Mouse (Mus musculus): ENCODE data around the gene Nlrx1. TPM values are rescaled to one million over a fixed set of nuclear protein-coding genes. Genes with fewer than 3 reads are reported as not detected.

The Nlrx1 gene
- polyA plus RNA-seq, 1 experiment, result 15.2 TPM

DNA sequence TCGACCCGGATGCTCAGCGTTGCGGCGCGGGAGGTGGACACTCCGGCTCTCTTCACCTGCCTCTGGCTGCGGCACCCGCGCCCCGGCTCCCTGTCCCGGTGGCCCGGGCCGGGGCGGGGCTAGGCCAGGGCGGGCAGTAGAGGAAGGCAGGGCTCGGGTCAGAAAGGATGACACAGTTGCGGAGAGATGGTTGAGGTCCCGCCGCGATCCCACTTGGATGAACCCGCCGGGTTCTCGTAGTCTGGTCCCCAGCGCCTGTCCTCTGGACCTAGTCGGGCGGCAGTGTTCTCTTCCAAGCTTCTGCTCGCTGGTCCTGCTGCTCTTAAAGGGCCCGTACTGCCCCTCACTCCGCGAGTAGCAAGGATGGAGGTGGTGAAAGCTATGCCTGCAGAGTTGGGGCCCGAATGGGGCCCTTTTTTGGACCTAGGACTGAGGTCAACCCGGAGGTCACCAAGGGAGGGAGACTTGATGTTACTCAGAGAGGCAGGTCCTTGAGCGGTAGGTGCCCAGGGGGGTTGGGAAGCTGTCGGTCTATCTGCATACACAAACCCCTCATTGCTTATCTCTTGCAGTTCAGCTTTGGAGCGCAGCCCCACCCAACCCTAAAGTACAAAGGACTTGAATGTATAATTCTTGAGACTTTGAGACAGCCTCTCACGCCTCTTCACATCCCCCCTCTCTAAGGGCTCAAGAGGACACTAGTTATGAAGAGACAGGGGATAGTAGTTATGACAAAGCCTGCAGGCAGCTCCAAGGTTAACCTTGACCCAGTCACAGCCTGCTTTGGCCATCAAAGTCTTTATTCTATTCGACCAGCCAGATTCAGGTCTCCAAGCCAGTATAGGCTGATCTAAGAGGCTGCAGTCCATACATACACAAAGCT, 19.9 kb upstream of the Nlrx1 start, which contains the start of gene Abcg4:
Gene Abcg4 (minus strand): TSS at position 540 of the 883 bp plus-strand sequence.
- DNase-seq, result peak; percentile 21
- Histone ChIP-seq H3K4me1 (ENCODE audit: control insufficient read depth, insufficient read depth, low read length) (no peaks in the 10 kb centered on the region), H3K27me3 (replicated peaks; ENCODE audit: control insufficient read depth, insufficient read depth, low read length) (no peaks in the 10 kb centered on the region), H3K27ac (ENCODE audit: insufficient read depth, low read depth, low read length) (no peak within 1 kb of the TSS), H3K4me3 (ENCODE audit: insufficient read depth, low read depth, low read length) (peak within 1 kb of the TSS; percentile 27), H3K36me3 (ENCODE audit: control insufficient read depth, insufficient read depth, low read length) (no peaks in the 10 kb centered on the region)
- TF ChIP-seq POLR2A (IDR thresholded peaks at IDR 0.05; ENCODE audit: low read depth, low read length) (no peak), CTCF (conservative IDR thresholded peaks at IDR 0.05; ENCODE audit: insufficient read depth, insufficient read length, low read depth, low read length) (no peak)
- WGBS, result 3% methylated on average over 38 of the region's 38 CpGs

DNA sequence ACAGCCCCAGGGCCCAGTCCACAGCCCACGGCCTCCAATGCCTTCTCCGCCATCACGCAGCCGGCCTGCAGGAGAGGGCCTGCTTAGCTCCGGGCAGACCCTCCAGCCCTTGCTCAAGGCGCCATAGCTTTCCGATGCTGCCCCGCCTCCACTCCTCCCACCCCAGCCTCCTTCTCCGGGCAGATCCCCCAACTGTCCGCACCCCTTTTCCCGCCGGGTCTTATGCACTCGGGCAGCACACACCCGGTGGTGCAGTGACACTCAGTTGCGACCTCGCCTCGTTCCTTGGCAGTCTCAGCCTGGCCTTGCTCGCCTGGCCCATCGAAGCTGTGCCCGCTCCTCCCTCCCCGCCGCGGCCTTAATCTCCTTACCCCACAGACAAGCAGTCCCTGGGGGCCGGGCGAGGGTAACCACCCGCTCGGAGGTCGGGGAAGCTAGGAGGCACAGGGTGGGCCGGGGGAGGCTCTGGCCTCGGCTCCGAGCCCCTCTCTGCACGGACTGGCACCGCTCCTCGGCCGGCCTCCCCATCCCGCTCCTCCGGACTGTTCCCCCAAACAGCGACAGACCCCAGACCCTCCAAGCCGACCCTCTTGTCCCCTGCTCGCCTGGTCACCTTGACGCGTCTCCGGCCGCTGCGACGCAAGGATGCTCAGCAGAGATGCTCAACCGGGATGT, 19.1 kb upstream of the Nlrx1 start:
- Histone ChIP-seq H3K27ac (ENCODE audit: insufficient read depth, low read depth, low read length) (no peak overlapping the region), H3K4me3 (ENCODE audit: insufficient read depth, low read depth, low read length) (peak overlapping the region; percentile 27), H3K4me1 (ENCODE audit: control insufficient read depth, insufficient read depth, low read length) (no peaks in the 10 kb centered on the region), H3K27me3 (replicated peaks; ENCODE audit: control insufficient read depth, insufficient read depth, low read length) (no peaks in the 10 kb centered on the region), H3K36me3 (ENCODE audit: control insufficient read depth, insufficient read depth, low read length) (no peaks in the 10 kb centered on the region)
- TF ChIP-seq CTCF (conservative IDR thresholded peaks at IDR 0.05; ENCODE audit: insufficient read depth, insufficient read length, low read depth, low read length) (no peak), POLR2A (IDR thresholded peaks at IDR 0.05; ENCODE audit: low read depth, low read length) (no peak)
- WGBS, result 6% methylated on average over 47 of the region's 47 CpGs
- DNase-seq, result no peak

DNA sequence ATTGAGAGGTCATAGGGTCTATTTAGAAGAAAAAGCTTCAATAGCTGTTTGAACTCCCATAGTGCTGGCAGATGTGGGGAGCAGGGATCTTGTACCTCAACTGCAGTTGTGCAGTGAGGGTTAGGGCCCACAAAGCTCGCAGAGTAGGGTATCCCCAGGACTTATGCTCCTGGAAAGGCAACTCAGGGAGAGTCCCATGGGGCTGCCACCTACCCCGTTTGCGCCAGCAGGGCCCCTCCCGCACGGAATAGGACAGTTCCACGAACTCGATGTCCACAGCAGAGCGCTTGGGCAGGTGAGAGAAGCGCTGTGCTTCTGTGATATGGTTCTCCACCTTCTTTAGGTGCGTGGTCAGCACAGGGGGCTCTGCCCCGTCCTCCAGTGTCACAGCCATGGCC, 18.6 kb upstream of the Nlrx1 start:
- no peaks in the 10 kb centered on the region for H3K36me3 ChIP-seq (ENCODE audit: control insufficient read depth, insufficient read depth, low read length)
- TF ChIP-seq CTCF (conservative IDR thresholded peaks at IDR 0.05; ENCODE audit: insufficient read depth, insufficient read length, low read depth, low read length) (no peak), POLR2A (IDR thresholded peaks at IDR 0.05; ENCODE audit: low read depth, low read length) (no peak)
- DNase-seq, result no peak
- 35% methylated on average over 11 of the region's 11 CpGs for WGBS
- no peaks in the 10 kb centered on the region for H3K27me3 ChIP-seq (replicated peaks; ENCODE audit: control insufficient read depth, insufficient read depth, low read length)
- H3K4me1 ChIP-seq (ENCODE audit: control insufficient read depth, insufficient read depth, low read length), result no peaks in the 10 kb centered on the region
- H3K4me3 ChIP-seq (ENCODE audit: insufficient read depth, low read depth, low read length), result no peak overlapping the region
- H3K27ac ChIP-seq (ENCODE audit: insufficient read depth, low read depth, low read length), result no peak overlapping the region

DNA sequence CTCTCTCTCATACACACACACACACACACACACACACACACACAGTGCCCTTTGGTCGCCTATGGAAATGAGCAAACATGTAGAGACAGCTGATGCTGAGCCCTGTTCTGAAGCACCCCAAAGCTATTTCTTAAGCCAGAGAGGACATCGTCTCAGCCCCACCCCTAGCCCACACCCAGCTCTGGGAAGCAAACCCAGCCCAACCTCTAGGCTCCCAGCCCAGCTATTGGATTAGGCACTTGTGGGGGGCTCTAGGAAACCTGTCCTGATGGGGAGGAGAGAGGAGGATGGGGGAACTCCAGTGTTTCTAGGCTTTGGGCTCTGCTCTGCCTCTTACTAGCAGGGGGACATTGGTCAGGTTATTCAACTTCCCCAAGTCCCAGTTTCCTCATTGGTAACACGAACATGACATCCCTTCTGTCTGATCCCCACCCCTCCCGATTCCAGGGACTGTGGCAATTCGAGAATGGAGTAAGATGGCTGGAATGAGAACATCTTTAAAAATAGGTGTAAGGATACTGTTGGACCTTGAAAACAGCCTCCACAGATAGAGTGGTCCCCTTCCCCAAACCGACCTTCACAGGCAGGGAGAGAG, 18.0 kb upstream of the Nlrx1 start:
- no peak for TF ChIP-seq POLR2A (IDR thresholded peaks at IDR 0.05; ENCODE audit: low read depth, low read length)
- TF ChIP-seq CTCF (conservative IDR thresholded peaks at IDR 0.05; ENCODE audit: insufficient read depth, insufficient read length, low read depth, low read length), result no peak
- Histone ChIP-seq H3K36me3 (ENCODE audit: control insufficient read depth, insufficient read depth, low read length) (no peaks in the 10 kb centered on the region), H3K4me3 (ENCODE audit: insufficient read depth, low read depth, low read length) (no peak overlapping the region), H3K4me1 (ENCODE audit: control insufficient read depth, insufficient read depth, low read length) (no peaks in the 10 kb centered on the region), H3K27ac (ENCODE audit: insufficient read depth, low read depth, low read length) (no peak overlapping the region), H3K27me3 (replicated peaks; ENCODE audit: control insufficient read depth, insufficient read depth, low read length) (no peaks in the 10 kb centered on the region)
- DNase-seq, result no peak
- 44% methylated on average over 6 of the region's 6 CpGs for WGBS

DNA sequence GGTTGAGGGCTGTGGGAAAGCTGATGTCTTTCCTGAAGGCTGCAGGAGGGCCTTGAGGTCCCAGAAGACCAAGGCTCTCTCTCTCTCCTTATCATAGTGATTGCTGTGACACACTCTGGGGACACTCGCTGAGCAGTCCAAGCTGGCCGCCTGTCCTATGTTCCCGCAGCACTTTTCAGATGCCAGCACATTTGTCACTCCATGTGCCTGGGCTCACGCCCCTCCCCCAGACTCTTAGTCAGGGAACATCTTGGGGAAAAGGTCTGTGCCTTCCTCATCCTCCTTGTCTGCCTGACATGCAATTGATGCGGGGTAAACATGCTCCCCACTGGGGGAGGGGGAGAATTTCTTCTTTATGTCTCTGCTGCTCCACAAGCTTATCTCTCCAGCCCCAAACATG, 14.8 kb upstream of the Nlrx1 start:
- WGBS, result 69% methylated on average over 5 of the region's 5 CpGs
- no peak overlapping the region for H3K27ac ChIP-seq (ENCODE audit: insufficient read depth, low read depth, low read length)
- no peak for TF ChIP-seq POLR2A (IDR thresholded peaks at IDR 0.05; ENCODE audit: low read depth, low read length)
- no peak for TF ChIP-seq CTCF (conservative IDR thresholded peaks at IDR 0.05; ENCODE audit: insufficient read depth, insufficient read length, low read depth, low read length)
- H3K27me3 ChIP-seq (replicated peaks; ENCODE audit: control insufficient read depth, insufficient read depth, low read length), result no peaks in the 10 kb centered on the region
- no peak for DNase-seq
- H3K4me3 ChIP-seq (ENCODE audit: insufficient read depth, low read depth, low read length), result no peak overlapping the region
- H3K4me1 ChIP-seq (ENCODE audit: control insufficient read depth, insufficient read depth, low read length), result no peaks in the 10 kb centered on the region
- no peaks in the 10 kb centered on the region for H3K36me3 ChIP-seq (ENCODE audit: control insufficient read depth, insufficient read depth, low read length)

DNA sequence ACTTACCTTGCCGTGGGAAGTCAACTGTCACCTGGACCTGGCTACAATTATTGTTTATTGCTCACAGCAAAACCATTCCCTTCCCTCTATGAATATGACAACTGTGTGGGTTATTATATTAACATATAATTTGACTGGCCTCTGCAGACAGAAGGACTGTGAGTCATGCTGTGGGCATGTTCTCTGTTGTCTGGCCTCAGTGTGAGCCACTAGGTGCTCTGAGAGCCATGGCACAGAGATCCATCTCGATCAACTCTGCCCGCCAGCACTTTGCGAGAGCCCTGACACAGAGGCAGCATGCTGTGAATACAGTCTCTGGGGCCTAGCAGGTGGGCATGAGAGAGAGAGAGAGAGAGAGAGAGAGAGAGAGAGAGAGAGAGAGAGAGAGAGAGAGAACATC, 1.6 kb upstream of the Nlrx1 start:
- Histone ChIP-seq H3K4me1 (ENCODE audit: control insufficient read depth, insufficient read depth, low read length) (peaks cover 8% of the 10 kb centered on the region; the same call in 1 of the 2 replicates), H3K27me3 (replicated peaks; ENCODE audit: control insufficient read depth, insufficient read depth, low read length) (no peaks in the 10 kb centered on the region), H3K36me3 (ENCODE audit: control insufficient read depth, insufficient read depth, low read length) (no peaks in the 10 kb centered on the region), H3K27ac (ENCODE audit: insufficient read depth, low read depth, low read length) (no peak overlapping the region), H3K4me3 (ENCODE audit: insufficient read depth, low read depth, low read length) (no peak overlapping the region)
- DNase-seq, result no peak
- no peak for TF ChIP-seq CTCF (conservative IDR thresholded peaks at IDR 0.05; ENCODE audit: insufficient read depth, insufficient read length, low read depth, low read length)
- TF ChIP-seq POLR2A (IDR thresholded peaks at IDR 0.05; ENCODE audit: low read depth, low read length), result no peak
- 90% methylated on average over 4 of the region's 4 CpGs for WGBS

DNA sequence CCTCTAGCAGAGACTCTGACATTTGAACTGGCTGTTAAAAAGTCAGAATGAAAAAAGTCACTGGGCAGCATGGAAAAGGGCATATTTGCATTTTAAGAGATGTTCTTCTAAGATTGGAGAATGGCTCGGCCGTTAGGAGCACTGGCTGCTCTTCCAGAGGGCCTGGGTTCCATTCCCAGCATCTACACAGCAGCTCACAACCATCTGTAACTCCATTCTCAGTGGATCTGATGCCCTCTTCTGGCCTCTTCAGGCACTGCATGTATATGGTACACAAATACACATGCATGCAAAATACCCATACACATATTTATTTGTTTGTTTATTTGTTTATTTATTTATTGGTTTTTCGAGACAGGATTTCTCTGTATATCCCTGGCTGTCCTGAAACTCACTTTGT, 678 bp upstream of the Nlrx1 start:
- 86% methylated on average over 3 of the region's 3 CpGs for WGBS
- Histone ChIP-seq H3K36me3 (ENCODE audit: control insufficient read depth, insufficient read depth, low read length) (no peaks in the 10 kb centered on the region), H3K4me1 (ENCODE audit: control insufficient read depth, insufficient read depth, low read length) (peaks cover 8% of the 10 kb centered on the region; the same call in 1 of the 2 replicates), H3K27me3 (replicated peaks; ENCODE audit: control insufficient read depth, insufficient read depth, low read length) (no peaks in the 10 kb centered on the region), H3K4me3 (ENCODE audit: insufficient read depth, low read depth, low read length) (no peak overlapping the region), H3K27ac (ENCODE audit: insufficient read depth, low read depth, low read length) (no peak overlapping the region)
- TF ChIP-seq POLR2A (IDR thresholded peaks at IDR 0.05; ENCODE audit: low read depth, low read length) (no peak), CTCF (conservative IDR thresholded peaks at IDR 0.05; ENCODE audit: insufficient read depth, insufficient read length, low read depth, low read length) (peak; percentile 44)
- peak; percentile 50 for DNase-seq
